Mouse (Mus musculus): ENCODE measurements around the gene Cnih1. TPM values are rescaled to one million over a fixed set of nuclear protein-coding genes. Genes with fewer than 3 reads are reported as not detected.

Gene Cnih1
- polyA plus RNA-seq, 1 experiment = 87.1 TPM

DNA sequence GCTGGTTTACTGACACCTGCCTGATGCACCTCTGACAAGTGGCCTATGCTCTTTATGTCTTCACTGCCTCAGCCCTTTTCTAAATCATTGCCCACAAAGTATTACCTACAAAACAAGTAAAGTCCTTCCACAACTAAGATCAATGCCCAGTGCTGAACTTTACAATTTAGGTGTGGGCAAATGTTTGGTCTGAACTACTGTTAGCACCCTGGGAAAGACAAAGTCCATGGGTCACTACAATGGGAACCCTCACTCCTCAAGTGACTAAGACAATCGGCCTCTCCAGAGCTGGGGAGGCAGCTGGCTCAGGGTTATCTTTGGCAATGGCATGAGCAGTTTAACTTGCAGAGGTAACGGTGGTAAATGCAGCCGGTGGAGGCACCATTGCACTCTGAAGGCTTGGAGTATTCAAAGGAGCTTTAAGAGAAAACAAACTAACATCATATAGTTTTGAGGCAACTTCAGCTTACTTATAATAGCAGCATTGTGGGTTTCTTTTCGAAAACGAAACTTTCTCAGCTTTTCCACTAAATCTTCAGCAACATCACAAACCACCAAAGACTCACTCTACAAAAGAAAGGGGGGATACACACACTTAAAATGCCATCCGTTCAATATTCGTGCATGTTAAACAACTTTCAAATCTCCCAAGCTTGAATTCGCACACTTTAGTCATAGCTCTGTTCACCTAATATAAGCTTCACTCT is 28.9 kb upstream of the Cnih1 start:
- TF ChIP-seq FOSL1 (IDR thresholded peaks at IDR 0.05; ENCODE audit: insufficient read depth, low read length, poor library complexity, severe bottlenecking) (no peak), MYOG (IDR thresholded peaks at IDR 0.05; ENCODE audit: control insufficient read depth, extremely low read depth, insufficient read length) (no peak), CEBPB (IDR thresholded peaks at IDR 0.05; ENCODE audit: low read depth) (no peak), CTCF (IDR thresholded peaks at IDR 0.05; ENCODE audit: control insufficient read depth, insufficient read depth, insufficient read length) (no peak), MAX (IDR thresholded peaks at IDR 0.05) (no peak), USF1 (IDR thresholded peaks at IDR 0.05; ENCODE audit: low read depth) (no peak), MYOD1 (IDR thresholded peaks at IDR 0.05; ENCODE audit: control insufficient read depth, insufficient read length, low read depth) (no peak)
- Histone ChIP-seq H3ac (ENCODE audit: control insufficient read depth, insufficient read length, low read depth) (no peak overlapping the region), H3K36me3 (ENCODE audit: control insufficient read depth, insufficient read depth) (peaks cover 46% of the 10 kb centered on the region)

DNA sequence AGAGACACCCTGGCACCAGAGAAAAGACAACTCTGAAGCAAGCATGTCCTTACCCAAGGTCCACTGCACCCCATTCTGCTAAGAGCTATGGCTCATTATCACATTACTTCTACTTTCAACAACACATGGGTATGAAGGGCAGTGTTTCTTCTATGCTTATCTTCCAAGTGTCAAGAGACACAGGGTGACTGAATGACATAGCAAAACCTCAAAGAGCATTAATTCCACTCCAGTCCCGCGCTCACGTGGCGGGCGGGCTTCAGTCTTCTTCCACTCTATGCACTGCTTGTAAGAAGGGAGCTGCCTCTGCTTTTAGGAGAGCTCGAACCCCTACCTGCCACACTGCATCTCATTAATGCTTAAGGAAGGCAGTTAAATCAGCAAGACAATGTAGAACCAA is 27.4 kb upstream of the Cnih1 start:
- Histone ChIP-seq H3K27me3 (ENCODE audit: control insufficient read depth, insufficient read depth, insufficient read length) (no peaks in the 10 kb centered on the region), H3K79me2 (ENCODE audit: control insufficient read depth, insufficient read depth) (peaks cover 89% of the 10 kb centered on the region), H3K36me3 (ENCODE audit: control insufficient read depth, insufficient read depth) (peaks cover 60% of the 10 kb centered on the region), H3K79me3 (ENCODE audit: low read depth) (peaks cover 60% of the 10 kb centered on the region), H3K4me3 (ENCODE audit: insufficient read depth, poor library complexity, severe bottlenecking) (no peak overlapping the region), H3ac (ENCODE audit: control insufficient read depth, insufficient read length, low read depth) (no peak overlapping the region)
- TF ChIP-seq USF1 (IDR thresholded peaks at IDR 0.05; ENCODE audit: low read depth) = no peak

More for the DNA sequence above, 28.9 kb upstream of the Cnih1 start:
- H3K79me3 ChIP-seq (ENCODE audit: low read depth) = peaks cover 70% of the 10 kb centered on the region
- no peaks in the 10 kb centered on the region for H3K27me3 ChIP-seq (ENCODE audit: control insufficient read depth, insufficient read depth, insufficient read length)
- H3K79me2 ChIP-seq (ENCODE audit: control insufficient read depth, insufficient read depth) = peaks cover 99% of the 10 kb centered on the region
- H3K4me3 ChIP-seq (ENCODE audit: insufficient read depth, poor library complexity, severe bottlenecking) = no peak overlapping the region

DNA sequence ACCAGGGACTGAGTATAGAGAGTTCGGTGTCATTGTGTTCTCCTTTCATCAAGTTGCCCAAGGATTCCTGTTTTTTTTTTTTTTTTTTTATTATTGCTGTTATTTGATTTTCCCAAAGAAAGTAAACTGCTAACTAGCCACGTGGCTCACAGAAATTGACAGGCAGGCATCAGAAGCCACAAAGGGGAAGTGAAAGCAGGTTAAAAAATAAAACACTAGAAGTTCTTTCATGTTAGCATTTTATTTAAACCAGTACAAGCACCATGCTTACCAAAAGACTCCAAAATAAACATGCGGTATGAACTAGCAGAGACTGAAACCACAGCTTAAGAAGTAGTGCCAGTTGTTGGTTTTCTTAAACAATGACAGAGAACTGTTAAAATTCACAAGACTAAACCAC is 19.7 kb upstream of the Cnih1 start:
- Histone ChIP-seq H3K27me3 (ENCODE audit: control insufficient read depth, insufficient read depth, insufficient read length) (no peaks in the 10 kb centered on the region), H3ac (ENCODE audit: control insufficient read depth, insufficient read length, low read depth) (no peak overlapping the region), H3K79me3 (ENCODE audit: low read depth) (no peaks in the 10 kb centered on the region), H3K36me3 (ENCODE audit: control insufficient read depth, insufficient read depth) (peaks cover 67% of the 10 kb centered on the region), H3K79me2 (ENCODE audit: control insufficient read depth, insufficient read depth) (peaks cover 12% of the 10 kb centered on the region), H3K4me3 (ENCODE audit: insufficient read depth, poor library complexity, severe bottlenecking) (no peak overlapping the region)
- TF ChIP-seq MYOG (IDR thresholded peaks at IDR 0.05; ENCODE audit: control insufficient read depth, extremely low read depth, insufficient read length) (no peak), CEBPB (IDR thresholded peaks at IDR 0.05; ENCODE audit: low read depth) (no peak), MYOD1 (IDR thresholded peaks at IDR 0.05; ENCODE audit: control insufficient read depth, insufficient read length, low read depth) (no peak), FOSL1 (IDR thresholded peaks at IDR 0.05; ENCODE audit: insufficient read depth, low read length, poor library complexity, severe bottlenecking) (no peak), MAX (IDR thresholded peaks at IDR 0.05) (no peak), CTCF (IDR thresholded peaks at IDR 0.05; ENCODE audit: control insufficient read depth, insufficient read depth, insufficient read length) (no peak), USF1 (IDR thresholded peaks at IDR 0.05; ENCODE audit: low read depth) (no peak)

DNA sequence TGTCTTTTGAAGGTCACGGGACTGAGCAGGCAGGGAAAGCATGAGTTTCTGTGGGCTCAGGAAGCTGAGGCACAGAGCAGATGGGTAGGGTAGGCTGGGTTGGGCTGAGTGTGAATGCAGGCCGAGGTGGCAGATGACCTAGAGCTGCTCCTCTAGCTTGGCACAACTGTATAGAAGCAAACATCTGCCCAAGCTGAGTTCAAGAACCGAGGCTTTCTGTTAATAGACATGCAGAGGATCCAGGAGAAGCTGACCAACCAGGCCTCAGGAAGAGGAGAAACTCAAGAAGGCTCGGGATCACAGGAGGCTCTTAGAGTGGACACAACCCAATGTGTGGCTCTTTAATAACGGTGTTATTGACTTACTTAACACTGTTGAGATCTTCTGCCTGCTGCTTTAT is 18.0 kb upstream of the Cnih1 start:
- H3K27me3 ChIP-seq (ENCODE audit: control insufficient read depth, insufficient read depth, insufficient read length) = no peaks in the 10 kb centered on the region
- no peak overlapping the region for H3ac ChIP-seq (ENCODE audit: control insufficient read depth, insufficient read length, low read depth)
- peaks cover 54% of the 10 kb centered on the region for H3K36me3 ChIP-seq (ENCODE audit: control insufficient read depth, insufficient read depth)
- no peak overlapping the region for H3K4me3 ChIP-seq (ENCODE audit: insufficient read depth, poor library complexity, severe bottlenecking)
- TF ChIP-seq USF1 (IDR thresholded peaks at IDR 0.05; ENCODE audit: low read depth) (no peak), FOSL1 (IDR thresholded peaks at IDR 0.05; ENCODE audit: insufficient read depth, low read length, poor library complexity, severe bottlenecking) (no peak), MAX (IDR thresholded peaks at IDR 0.05) (no peak), MYOG (IDR thresholded peaks at IDR 0.05; ENCODE audit: control insufficient read depth, extremely low read depth, insufficient read length) (no peak), CEBPB (IDR thresholded peaks at IDR 0.05; ENCODE audit: low read depth) (no peak), CTCF (IDR thresholded peaks at IDR 0.05; ENCODE audit: control insufficient read depth, insufficient read depth, insufficient read length) (no peak), MYOD1 (IDR thresholded peaks at IDR 0.05; ENCODE audit: control insufficient read depth, insufficient read length, low read depth) (no peak)
- no peaks in the 10 kb centered on the region for H3K79me2 ChIP-seq (ENCODE audit: control insufficient read depth, insufficient read depth)
- H3K79me3 ChIP-seq (ENCODE audit: low read depth) = no peaks in the 10 kb centered on the region

DNA sequence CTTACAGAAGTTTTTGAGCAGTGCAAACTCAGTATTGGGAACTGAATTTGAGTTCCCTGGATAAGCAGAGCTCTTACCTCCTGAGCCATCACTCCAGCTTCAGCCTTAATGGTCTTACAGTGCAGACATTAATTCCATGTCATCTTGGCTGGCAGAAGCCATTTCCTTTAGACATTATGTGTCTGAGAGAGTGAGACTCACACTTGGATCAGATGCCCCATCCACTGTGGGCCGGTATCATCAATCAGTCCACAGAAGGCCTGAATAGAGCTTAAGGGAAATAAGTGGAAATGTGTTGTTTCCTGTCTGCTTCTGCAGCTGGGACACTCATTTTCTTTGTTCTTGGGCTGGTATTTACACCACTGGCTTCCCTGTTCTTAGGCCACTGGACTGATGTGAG is 15.6 kb upstream of the Cnih1 start:
- Histone ChIP-seq H3K79me3 (ENCODE audit: low read depth) (no peaks in the 10 kb centered on the region), H3ac (ENCODE audit: control insufficient read depth, insufficient read length, low read depth) (no peak overlapping the region), H3K4me3 (ENCODE audit: insufficient read depth, poor library complexity, severe bottlenecking) (no peak overlapping the region), H3K79me2 (ENCODE audit: control insufficient read depth, insufficient read depth) (no peaks in the 10 kb centered on the region), H3K27me3 (ENCODE audit: control insufficient read depth, insufficient read depth, insufficient read length) (no peaks in the 10 kb centered on the region), H3K36me3 (ENCODE audit: control insufficient read depth, insufficient read depth) (peaks cover 30% of the 10 kb centered on the region)
- no peak for TF ChIP-seq MYOD1 (IDR thresholded peaks at IDR 0.05; ENCODE audit: control insufficient read depth, insufficient read length, low read depth)
- no peak for TF ChIP-seq CEBPB (IDR thresholded peaks at IDR 0.05; ENCODE audit: low read depth)
- no peak for TF ChIP-seq FOSL1 (IDR thresholded peaks at IDR 0.05; ENCODE audit: insufficient read depth, low read length, poor library complexity, severe bottlenecking)
- no peak for TF ChIP-seq MAX (IDR thresholded peaks at IDR 0.05)
- no peak for TF ChIP-seq MYOG (IDR thresholded peaks at IDR 0.05; ENCODE audit: control insufficient read depth, extremely low read depth, insufficient read length)
- no peak for TF ChIP-seq USF1 (IDR thresholded peaks at IDR 0.05; ENCODE audit: low read depth)
- TF ChIP-seq CTCF (IDR thresholded peaks at IDR 0.05; ENCODE audit: control insufficient read depth, insufficient read depth, insufficient read length) = no peak

DNA sequence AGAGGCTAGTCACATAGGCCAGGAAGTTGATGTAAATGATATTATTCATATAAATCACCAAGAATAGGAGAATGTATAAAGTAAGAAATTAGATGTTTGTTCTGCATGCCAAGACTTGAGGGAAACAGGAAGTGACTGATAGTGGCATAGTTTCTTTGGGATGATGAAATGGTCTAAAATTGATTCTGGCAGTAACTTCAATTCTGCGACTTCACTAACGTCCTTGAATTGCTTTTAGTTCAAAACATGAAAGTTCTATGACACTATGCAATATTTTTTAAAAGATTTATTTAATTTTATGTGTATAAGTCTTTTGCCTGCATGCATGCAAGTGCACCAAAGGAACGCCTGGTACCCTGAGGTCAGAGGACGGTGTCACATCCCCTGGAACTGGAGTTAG is 15.0 kb upstream of the Cnih1 start:
- Histone ChIP-seq H3K4me3 (ENCODE audit: insufficient read depth, poor library complexity, severe bottlenecking) (no peak overlapping the region), H3K79me3 (ENCODE audit: low read depth) (no peaks in the 10 kb centered on the region), H3K27me3 (ENCODE audit: control insufficient read depth, insufficient read depth, insufficient read length) (no peaks in the 10 kb centered on the region), H3ac (ENCODE audit: control insufficient read depth, insufficient read length, low read depth) (no peak overlapping the region), H3K36me3 (ENCODE audit: control insufficient read depth, insufficient read depth) (peaks cover 25% of the 10 kb centered on the region), H3K79me2 (ENCODE audit: control insufficient read depth, insufficient read depth) (no peaks in the 10 kb centered on the region)
- TF ChIP-seq CTCF (IDR thresholded peaks at IDR 0.05; ENCODE audit: control insufficient read depth, insufficient read depth, insufficient read length) (no peak), USF1 (IDR thresholded peaks at IDR 0.05; ENCODE audit: low read depth) (no peak), MAX (IDR thresholded peaks at IDR 0.05) (no peak), MYOD1 (IDR thresholded peaks at IDR 0.05; ENCODE audit: control insufficient read depth, insufficient read length, low read depth) (no peak), CEBPB (IDR thresholded peaks at IDR 0.05; ENCODE audit: low read depth) (no peak), MYOG (IDR thresholded peaks at IDR 0.05; ENCODE audit: control insufficient read depth, extremely low read depth, insufficient read length) (no peak), FOSL1 (IDR thresholded peaks at IDR 0.05; ENCODE audit: insufficient read depth, low read length, poor library complexity, severe bottlenecking) (no peak)
